Mouse (Mus musculus) kidney, postnatal 0 days (tissue): ENCODE measurements around the gene Sec22a. TPM values are rescaled to one million over a fixed set of nuclear protein-coding genes. Genes with fewer than 3 reads are reported as not detected.

Experiments used
- ATAC-seq: fragments of 200-750 bp; cut with Nextera tagmentation; replicated peaks from 2 replicates; pipeline ENCODE4 v1.8.0; 2017; ENCODE audit warnings: low read depth, moderate number of reproducible peaks, moderate TSS enrichment, moderate library complexity; ENCODE audit not compliant: low FRiP score
- DNase-seq: peaks from one replicate; pipeline ENCODE4 v3.0.0-alpha.2; 2016; ENCODE audit warnings: low spot score
- H3K27ac ChIP-seq: fragments of 300-500 bp; sonication (generic); 2 replicates; pipeline ENCODE4 v1.5.1; 2014; ENCODE audit warnings: mild to moderate bottlenecking
- H3K27me3 ChIP-seq: fragments of 300-500 bp; sonication (generic); 2 replicates; pipeline ENCODE4 v1.6.1; 2014; ENCODE audit warnings: low read length, mixed read lengths; ENCODE audit not compliant: insufficient read depth
- H3K36me3 ChIP-seq: fragments of 300-500 bp; sonication (generic); 2 replicates; pipeline ENCODE4 v1.6.1; 2014; ENCODE audit warnings: low read length, mixed read lengths; ENCODE audit not compliant: insufficient read depth
- H3K4me1 ChIP-seq: fragments of 300-500 bp; sonication (generic); replicated peaks from 2 replicates; pipeline ENCODE4 v1.6.1; 2014; ENCODE audit warnings: antibody characterized with exemption, low read length, mixed read lengths; ENCODE audit not compliant: insufficient read depth
- H3K4me2 ChIP-seq: fragments of 300-500 bp; sonication (generic); 2 replicates; pipeline ENCODE4 v1.6.1; 2014; ENCODE audit warnings: mild to moderate bottlenecking, low read length, moderate library complexity, mixed read lengths
- H3K4me3 ChIP-seq: fragments of 300-500 bp; sonication (generic); replicated peaks from 2 replicates; pipeline ENCODE4 v1.5.1; 2014; ENCODE audit warnings: low read depth, low read length
- H3K9ac ChIP-seq: fragments of 300-500 bp; sonication (generic); 2 replicates; pipeline ENCODE4 v1.6.1; 2014; ENCODE audit warnings: low read depth, low read length
- H3K9me3 ChIP-seq: fragments of 300-500 bp; sonication (generic); replicated peaks from 2 replicates; pipeline ENCODE4 v1.6.1; 2016; ENCODE audit warnings: low read length, inconsistent platforms, mixed read lengths
- CTCF ChIP-seq: IDR thresholded peaks from 2 replicates; pipeline ENCODE4 v1.5.1; 2016; ENCODE audit warnings: antibody characterized with exemption, low read depth, mild to moderate bottlenecking, moderate library complexity
- WGBS: fragments of 180-500 bp; shearing (Covaris S2); extraction: QIAGEN DNeasy Blood & Tissue Kit; methylation state at CpG from one replicate; pipeline ENCODE4 v1.1.7; 2014; 5-methylcytosine and 5-hydroxymethylcytosine counted together
- polyA plus RNA-seq: library from polyadenylated mRNA; unstranded; fragments of >200 nt; fragmentation: Nextera tagmentation; extraction: Ambion mirVana; gene quantifications from 2 replicates; pipeline ENCODE4 v1.2.1, GENCODE M21; 2015

Gene Sec22a
- polyA plus RNA-seq, 1 experiment from 2014 or later: 63.8 TPM

- WGBS: 82% methylated on average over 9 of the region's 9 CpGs
- no peaks in the 10 kb centered on the region for H3K4me1 ChIP-seq
- no peak overlapping the region for H3K9ac ChIP-seq
- H3K36me3 ChIP-seq: peaks cover 4% of the 10 kb centered on the region; the same call in 1 of the 2 replicates
- no peaks in the 10 kb centered on the region for H3K27me3 ChIP-seq
- no peak for TF ChIP-seq CTCF
- DNase-seq (no peak), ATAC-seq (no peak)
- H3K27ac ChIP-seq: no peak overlapping the region
- H3K4me2 ChIP-seq: no peak overlapping the region
- no peak overlapping the region for H3K4me3 ChIP-seq
- no peaks in the 10 kb centered on the region for H3K9me3 ChIP-seq
Observed at GRCm38 (mm10) chr16:35403356-35403755, 39.6 kb upstream of the Sec22a start.

- Histone ChIP-seq H3K4me2 (no peak overlapping the region), H3K4me1 (no peaks in the 10 kb centered on the region), H3K36me3 (no peaks in the 10 kb centered on the region), H3K27ac (no peak overlapping the region), H3K27me3 (no peaks in the 10 kb centered on the region), H3K4me3 (no peak overlapping the region), H3K9me3 (no peaks in the 10 kb centered on the region), H3K9ac (no peak overlapping the region)
- WGBS: 84% methylated on average over 8 of the region's 8 CpGs
- no peak for DNase-seq
- ATAC-seq: no peak
- TF ChIP-seq CTCF: no peak
Observed at GRCm38 (mm10) chr16:35392813-35393212, 29.1 kb upstream of the Sec22a start.

GRCm38 (mm10) chr16:35385654-35386053 is 21.9 kb upstream of the Sec22a start:
- H3K4me1 ChIP-seq: no peaks in the 10 kb centered on the region

GRCm38 (mm10) chr16:35380048-35380447 is 16.3 kb upstream of the Sec22a start:
- Histone ChIP-seq H3K4me2 (no peak overlapping the region), H3K4me1 (no peaks in the 10 kb centered on the region), H3K36me3 (no peaks in the 10 kb centered on the region), H3K4me3 (no peak overlapping the region), H3K27ac (no peak overlapping the region), H3K9ac (no peak overlapping the region), H3K9me3 (no peaks in the 10 kb centered on the region), H3K27me3 (no peaks in the 10 kb centered on the region)
- no peak for TF ChIP-seq CTCF
- DNase-seq (no peak), ATAC-seq (no peak)
- WGBS: 60% methylated on average over 9 of the region's 9 CpGs

More at GRCm38 (mm10) chr16:35385654-35386053, 21.9 kb upstream of the Sec22a start:
- H3K36me3 ChIP-seq: no peaks in the 10 kb centered on the region
- no peak overlapping the region for H3K4me2 ChIP-seq
- H3K27me3 ChIP-seq: no peaks in the 10 kb centered on the region
- no peak for ATAC-seq
- TF ChIP-seq CTCF: no peak
- 92% methylated on average over 3 of the region's 3 CpGs for WGBS
- H3K9ac ChIP-seq: no peak overlapping the region
- no peak for DNase-seq
- no peak overlapping the region for H3K4me3 ChIP-seq
- H3K9me3 ChIP-seq: no peaks in the 10 kb centered on the region
- H3K27ac ChIP-seq: no peak overlapping the region

- DNase-seq (peak; percentile 20), ATAC-seq (no peak)
- Histone ChIP-seq H3K9ac (no peak overlapping the region), H3K27me3 (no peaks in the 10 kb centered on the region), H3K9me3 (no peaks in the 10 kb centered on the region), H3K4me3 (no peak overlapping the region), H3K36me3 (no peaks in the 10 kb centered on the region), H3K4me2 (no peak overlapping the region), H3K4me1 (no peaks in the 10 kb centered on the region), H3K27ac (no peak overlapping the region)
- WGBS: 94% methylated on average over 3 of the region's 3 CpGs
- TF ChIP-seq CTCF: peak; percentile 45; the same call in 1 of the 2 replicates
Observed at GRCm38 (mm10) chr16:35379344-35379743, 15.6 kb upstream of the Sec22a start.

GRCm38 (mm10) chr16:35364063-35364428 is 328 bp upstream of the Sec22a start:
- peaks cover 10% of the 10 kb centered on the region; the same call in 1 of the 2 replicates for H3K36me3 ChIP-seq
- no peak for TF ChIP-seq CTCF
- peak overlapping the region; percentile 78 for H3K4me3 ChIP-seq
- DNase-seq (no peak), ATAC-seq (peak; percentile 2; the same call in 1 of the 2 replicates)
- H3K9me3 ChIP-seq: no peaks in the 10 kb centered on the region
- peak overlapping the region; percentile 77; the same call in 1 of the 2 replicates for H3K9ac ChIP-seq
- H3K27ac ChIP-seq: peak overlapping the region; percentile 74
- H3K27me3 ChIP-seq: no peaks in the 10 kb centered on the region
- H3K4me2 ChIP-seq: peak overlapping the region; percentile 80
- no peaks in the 10 kb centered on the region for H3K4me1 ChIP-seq
- WGBS: under 1% methylated on average over 7 of the region's 7 CpGs

GRCm38 (mm10) chr16:35362221-35362620 is 1.5 kb downstream of the Sec22a start:
- WGBS: 82% methylated on average over 2 of the region's 2 CpGs

More at GRCm38 (mm10) chr16:35362221-35362620, 1.5 kb downstream of the Sec22a start:
- Histone ChIP-seq H3K4me3 (0 out of 2 replicates have a peak overlapping the region, but pooled peaks have one; percentile 78), H3K4me2 (no peak overlapping the region), H3K27ac (no peak overlapping the region), H3K9me3 (no peaks in the 10 kb centered on the region), H3K36me3 (peaks cover 14% of the 10 kb centered on the region; the same call in 1 of the 2 replicates), H3K27me3 (no peaks in the 10 kb centered on the region), H3K9ac (no peak overlapping the region), H3K4me1 (no peaks in the 10 kb centered on the region)
- no peak for ATAC-seq
- peak; percentile 10 for DNase-seq
- TF ChIP-seq CTCF: peak; percentile 48
